Mouse (Mus musculus) myocyte (in vitro differentiated cells): ENCODE data around the gene Helz.

Source experiments
- CEBPB ChIP-seq: IDR thresholded peaks from 2 replicates; pipeline ENCODE4 v1.6.1; 2011; ENCODE audit warnings: mild to moderate bottlenecking, moderate library complexity; ENCODE audit not compliant: poor library complexity, insufficient read depth, severe bottlenecking
- E2F4 ChIP-seq: IDR thresholded peaks from one replicate; pipeline ENCODE4 v1.6.1; 2011; ENCODE audit warnings: mild to moderate bottlenecking, control low read depth, moderate library complexity; ENCODE audit not compliant: insufficient read depth
- MAX ChIP-seq: IDR thresholded peaks from one replicate; pipeline ENCODE4 v1.6.1; 2011; ENCODE audit warnings: low read depth, mild to moderate bottlenecking, control low read depth
- MYOD1 ChIP-seq, 3 experiments: IDR thresholded peaks; one replicate each; pipeline ENCODE4 v1.6.1; 2011; ENCODE audit warnings: control low read depth in 2 of 3, low read depth in 2 of 3, mild to moderate bottlenecking in 2 of 3, moderate library complexity in 1 of 3; ENCODE audit not compliant: insufficient read length in 2 of 3, control insufficient read depth in 1 of 3
- MYOG ChIP-seq, 3 experiments: IDR thresholded peaks; one replicate each; pipeline ENCODE4 v1.6.1; 2011; ENCODE audit warnings: control low read depth in 2 of 3, low read depth in 2 of 3, mild to moderate bottlenecking in 2 of 3; ENCODE audit not compliant: insufficient read length in 2 of 3, control insufficient read depth in 1 of 3, insufficient read depth in 1 of 3
- POLR2A ChIP-seq: IDR thresholded peaks from one replicate; pipeline ENCODE4 v1.6.1; 2011; ENCODE audit warnings: low read depth, mild to moderate bottlenecking, control low read depth, moderate library complexity; ENCODE audit not compliant: insufficient read length
- POLR2AphosphoS2 ChIP-seq: IDR thresholded peaks from one replicate; pipeline ENCODE4 v1.6.1; 2011; ENCODE audit warnings: low read depth, control low read depth; ENCODE audit not compliant: insufficient read length
- REST ChIP-seq: IDR thresholded peaks from one replicate; pipeline ENCODE4 v1.6.1; 2011; ENCODE audit warnings: mild to moderate bottlenecking, control low read depth, moderate library complexity; ENCODE audit not compliant: insufficient read depth, insufficient read length
- SRF ChIP-seq: IDR thresholded peaks from one replicate; pipeline ENCODE4 v1.6.1; 2011; ENCODE audit warnings: low read depth; ENCODE audit not compliant: control insufficient read depth, insufficient read length
- TCF12 ChIP-seq: IDR thresholded peaks from one replicate; pipeline ENCODE4 v1.6.1; 2011; ENCODE audit warnings: mild to moderate bottlenecking, control low read depth; ENCODE audit not compliant: poor library complexity, insufficient read depth, severe bottlenecking
- TCF3 ChIP-seq: IDR thresholded peaks from one replicate; pipeline ENCODE4 v1.6.1; 2011; ENCODE audit warnings: low read depth, control low read depth; ENCODE audit not compliant: insufficient read length
- USF1 ChIP-seq: IDR thresholded peaks from one replicate; pipeline ENCODE4 v1.6.1; 2011; ENCODE audit warnings: low read depth, mild to moderate bottlenecking, control low read depth, moderate library complexity

DNA sequence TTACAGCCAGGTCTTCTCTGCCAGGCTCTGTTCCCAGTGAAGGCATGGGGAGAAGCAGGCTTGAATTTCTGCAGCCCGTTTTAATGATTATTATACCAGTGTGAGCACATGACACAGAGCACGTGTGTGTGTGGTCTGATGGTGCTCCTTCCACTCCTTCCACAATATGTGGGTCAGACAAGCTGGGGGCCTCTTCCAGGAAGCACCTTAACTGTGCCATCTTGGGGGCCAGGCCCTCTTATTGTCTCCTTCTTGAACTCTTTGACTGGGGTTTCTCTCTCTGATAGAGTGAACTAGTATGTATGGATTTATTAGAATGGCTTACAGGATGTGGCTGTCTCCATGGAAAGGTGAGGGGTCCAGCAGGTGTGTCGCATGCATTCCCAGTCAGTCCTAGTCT is 24.8 kb downstream of the Helz start:
- TF ChIP-seq CEBPB = no peak
- no peak for TF ChIP-seq POLR2A
- TF ChIP-seq SRF = no peak
- no peak for TF ChIP-seq MAX
- no peak for TF ChIP-seq MYOD1 (IDR thresholded peaks at IDR 0.05; ENCODE audit: control insufficient read depth in 1 of 3, insufficient read length in 2 of 3, low read depth in 2 of 3)
- no peak for TF ChIP-seq E2F4
- no peak for TF ChIP-seq USF1
- no peak for TF ChIP-seq TCF12
- no peak for TF ChIP-seq TCF3
- no peak for TF ChIP-seq POLR2AphosphoS2
- TF ChIP-seq REST = no peak
- no peak for TF ChIP-seq MYOG (IDR thresholded peaks at IDR 0.05; ENCODE audit: control insufficient read depth in 1 of 3, insufficient read depth in 1 of 3, insufficient read length in 2 of 3, low read depth in 2 of 3)
